Mouse (Mus musculus) bone marrow macrophage, adult 2 months (primary cell): Measurements from ENCODE around the gene Gm28308. TPM values are rescaled to one million over a fixed set of nuclear protein-coding genes. Genes with fewer than 3 reads are reported as not detected.

Experiments used
- H3K27ac ChIP-seq: 2 replicates; pipeline ENCODE4 v1.5.1; 2012; ENCODE audit warnings: low read depth, low read length; ENCODE audit not compliant: insufficient read depth
- H3K4me1 ChIP-seq: 2 replicates; pipeline ENCODE4 v1.6.1; 2012; ENCODE audit warnings: low read length; ENCODE audit not compliant: control insufficient read depth, insufficient read depth
- H3K4me3 ChIP-seq: 2 replicates; pipeline ENCODE4 v1.5.1; 2012; ENCODE audit warnings: mild to moderate bottlenecking, low read length, moderate library complexity; ENCODE audit not compliant: insufficient read depth
- CTCF ChIP-seq: IDR thresholded peaks from 2 replicates; pipeline ENCODE4 v1.5.1; 2012; ENCODE audit warnings: low read depth, mild to moderate bottlenecking, low read length, moderate library complexity
- POLR2A ChIP-seq: IDR thresholded peaks from 2 replicates; pipeline ENCODE4 v1.6.1; 2012; ENCODE audit warnings: mild to moderate bottlenecking, low read depth, low read length, borderline replicate concordance
- polyA plus RNA-seq: library from polyadenylated mRNA; stranded (reverse); fragments of >200 nt; gene quantifications from 2 replicates; pipeline ENCODE4 v1.2.4, GENCODE M21; 2012; ENCODE audit not compliant: missing spikeins, insufficient read depth, insufficient read length

The Gm28308 gene
- polyA plus RNA-seq, 1 experiment = not detected

DNA sequence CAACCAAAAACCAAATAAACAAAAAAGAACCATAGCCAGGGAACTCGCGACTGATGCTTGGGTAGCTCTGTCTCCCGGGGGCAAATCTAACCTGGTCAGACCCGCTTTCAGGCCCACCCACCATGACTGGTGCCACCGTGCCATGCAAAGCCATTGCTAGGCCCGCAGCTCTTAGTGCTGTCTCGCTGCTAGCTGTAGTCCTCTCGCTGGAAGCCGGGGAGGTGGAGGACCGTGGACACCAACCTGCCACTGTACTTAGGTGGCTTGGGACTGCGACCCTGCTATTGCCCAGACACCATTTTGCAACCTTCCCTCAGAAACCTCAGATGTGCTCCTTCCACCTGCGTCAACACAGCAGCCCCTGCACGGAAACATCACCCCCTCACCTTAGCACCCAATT is 1.2 kb downstream of the Gm28308 start:
- Histone ChIP-seq H3K27ac (no peak overlapping the region), H3K4me3 (peak overlapping the region; percentile 55), H3K4me1 (peaks cover 4% of the 10 kb centered on the region)
- TF ChIP-seq CTCF (no peak), POLR2A (no peak)

DNA sequence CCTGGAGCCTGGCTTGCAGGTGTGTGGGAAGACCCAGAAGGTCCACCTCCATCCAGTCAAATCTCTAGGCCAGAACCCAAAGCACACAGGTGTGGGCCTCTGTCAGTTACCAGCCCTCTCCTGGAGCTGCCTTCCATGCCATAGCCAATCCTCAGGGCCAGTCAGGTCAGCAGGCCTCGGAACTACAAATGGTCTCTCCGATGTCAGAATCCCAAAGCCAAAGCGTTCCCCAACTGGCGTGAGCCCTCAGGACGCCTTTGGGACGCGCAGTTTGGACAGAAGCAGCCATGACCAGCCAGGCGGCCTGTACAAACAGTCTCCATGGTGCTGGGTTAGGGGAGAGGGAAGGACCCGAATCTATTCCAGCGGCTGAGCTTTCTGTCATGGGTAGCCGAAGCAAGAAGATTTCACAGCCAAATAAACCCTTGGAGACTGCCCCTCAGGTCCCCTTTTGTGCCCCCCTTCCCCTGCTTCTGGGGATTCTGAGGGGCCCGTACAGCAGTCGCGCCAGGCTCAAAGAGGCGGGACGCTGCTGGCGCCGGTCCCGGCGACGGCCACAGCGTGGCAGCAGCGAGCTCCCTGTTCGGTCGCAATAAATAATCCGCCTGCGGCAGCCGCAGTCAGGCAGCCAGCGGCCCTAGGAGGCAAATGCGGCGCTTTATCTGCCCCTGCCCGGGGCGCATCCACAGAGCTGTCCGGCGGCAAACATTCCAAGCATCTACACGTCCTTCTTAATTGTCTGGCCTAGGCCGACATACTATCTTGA is 1.8 kb downstream of the Gm28308 start:
- TF ChIP-seq POLR2A = no peak
- TF ChIP-seq CTCF = peak; percentile 10; the same call in 1 of the 2 replicates
- Histone ChIP-seq H3K4me1 (peaks cover 4% of the 10 kb centered on the region), H3K4me3 (peak overlapping the region; percentile 55), H3K27ac (no peak overlapping the region)

- TF ChIP-seq POLR2A = no peak
- no peak for TF ChIP-seq CTCF
- no peak overlapping the region for H3K27ac ChIP-seq
- H3K4me1 ChIP-seq = peaks cover 4% of the 10 kb centered on the region
- no peak overlapping the region for H3K4me3 ChIP-seq
Measured at GRCm38 (mm10) chr6:52209685-52210046, 3.5 kb downstream of the Gm28308 start.

DNA sequence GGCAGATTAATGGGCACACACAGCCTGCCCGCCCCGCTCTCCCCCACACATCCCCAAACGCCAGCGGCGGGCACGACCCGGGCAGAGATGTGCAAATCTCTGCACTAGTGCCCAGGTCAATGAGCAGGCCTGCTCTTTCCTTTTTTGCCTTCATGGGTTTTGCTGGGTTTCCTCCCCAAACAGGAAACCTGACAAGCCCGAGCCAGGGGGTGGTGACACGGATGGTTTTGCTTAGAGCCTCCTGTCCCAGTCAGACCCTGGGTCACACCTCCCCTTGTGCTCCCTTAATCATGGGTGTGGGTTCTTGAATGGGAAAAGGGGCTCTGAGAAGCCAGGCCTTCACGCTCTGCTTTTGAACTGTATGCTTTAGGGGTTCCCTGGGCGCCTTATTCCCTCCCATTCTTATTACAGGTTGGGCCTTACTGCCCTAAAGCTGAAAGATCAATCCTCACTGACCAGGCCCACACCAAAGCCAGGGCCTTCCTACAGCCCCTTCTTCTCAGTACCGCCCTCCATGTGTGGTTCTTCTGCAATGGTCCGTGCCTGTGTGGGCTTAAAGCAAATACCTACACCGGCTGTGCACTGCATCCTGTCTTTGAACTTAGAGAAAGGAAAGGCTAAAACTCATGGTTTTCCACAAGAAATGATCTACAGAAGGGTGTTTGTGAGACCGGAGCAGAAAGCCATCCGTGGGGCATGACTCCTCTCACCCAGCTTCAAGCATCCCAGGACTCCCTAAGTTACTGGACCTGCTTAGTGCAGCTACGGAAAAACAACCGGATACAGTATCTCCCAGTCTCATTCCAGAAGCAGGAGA is 4.1 kb downstream of the Gm28308 start:
- Histone ChIP-seq H3K4me3 (no peak overlapping the region), H3K4me1 (peaks cover 4% of the 10 kb centered on the region), H3K27ac (no peak overlapping the region)
- TF ChIP-seq CTCF (no peak), POLR2A (no peak)

DNA sequence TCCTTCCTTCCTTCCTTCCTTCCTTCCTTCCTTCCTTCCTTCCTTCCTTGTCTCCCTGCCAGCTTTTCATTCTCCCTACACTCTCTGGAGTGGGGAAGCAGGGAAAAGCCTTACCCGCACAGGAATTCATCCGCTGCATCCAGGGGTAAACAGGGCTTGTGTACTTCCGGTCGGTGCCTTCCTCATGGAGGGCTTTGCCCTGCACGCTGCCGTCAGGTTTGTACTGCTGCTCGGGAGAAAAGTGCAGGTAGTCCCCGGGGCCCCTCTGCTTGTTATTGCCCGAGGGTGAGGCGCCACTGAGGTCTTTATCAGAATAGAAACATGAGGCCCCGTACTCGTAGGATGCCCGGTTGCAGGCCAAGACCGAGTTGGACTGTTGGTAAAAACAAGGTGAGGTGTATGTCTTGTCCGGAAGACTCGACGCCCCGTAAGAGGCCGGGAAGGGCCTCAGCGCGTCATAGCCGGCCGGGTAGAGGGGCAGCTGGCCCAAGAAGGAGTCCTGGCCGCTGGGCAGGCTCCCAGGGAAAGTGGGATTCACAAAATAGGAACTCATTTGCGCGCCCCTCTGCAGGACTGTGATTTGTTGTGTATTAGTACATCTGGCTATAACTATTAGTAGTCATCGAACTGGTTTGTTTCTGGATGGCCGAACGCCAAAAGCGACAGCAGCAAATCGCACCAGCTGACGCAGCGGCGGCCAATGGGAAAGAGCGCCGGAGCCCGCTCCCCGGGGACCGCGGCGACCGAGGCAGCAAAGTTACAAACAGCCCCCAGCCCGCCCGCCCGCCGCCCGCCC is 4.9 kb downstream of the Gm28308 start, which contains the start of gene Hoxa6:
TSS of gene Hoxa6 (minus strand) at position 651 of the 796 bp plus-strand sequence.
- H3K4me3 ChIP-seq = no peak within 1 kb of the TSS
- peaks cover 4% of the 10 kb centered on the region for H3K4me1 ChIP-seq
- TF ChIP-seq CTCF (no peak), POLR2A (no peak)
- no peak within 1 kb of the TSS for H3K27ac ChIP-seq

DNA sequence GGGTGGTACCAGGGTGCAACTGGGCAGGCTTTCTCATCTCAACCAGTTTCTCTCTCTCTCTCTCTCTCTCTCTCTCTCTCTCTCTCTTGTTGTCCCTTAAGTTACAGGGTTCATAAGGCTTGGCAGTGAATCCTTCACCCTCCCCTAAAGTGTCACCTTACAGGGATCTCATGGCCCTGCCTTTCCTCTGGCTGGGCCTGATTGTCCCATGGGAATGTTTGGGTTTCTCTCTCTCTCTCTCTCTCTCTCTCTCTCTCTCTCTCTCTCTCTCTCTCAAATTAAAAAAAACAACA is 5.5 kb downstream of the Gm28308 start:
- H3K27ac ChIP-seq = no peak overlapping the region
- peaks cover 4% of the 10 kb centered on the region for H3K4me1 ChIP-seq
- no peak for TF ChIP-seq POLR2A
- no peak for TF ChIP-seq CTCF
- no peak overlapping the region for H3K4me3 ChIP-seq

- Histone ChIP-seq H3K4me1 (peaks cover under 1% of the 10 kb centered on the region), H3K4me3 (no peak overlapping the region), H3K27ac (no peak overlapping the region)
- TF ChIP-seq POLR2A = no peak
- TF ChIP-seq CTCF = no peak
Measured at GRCm38 (mm10) chr6:52206882-52207683, 6.1 kb downstream of the Gm28308 start.

DNA sequence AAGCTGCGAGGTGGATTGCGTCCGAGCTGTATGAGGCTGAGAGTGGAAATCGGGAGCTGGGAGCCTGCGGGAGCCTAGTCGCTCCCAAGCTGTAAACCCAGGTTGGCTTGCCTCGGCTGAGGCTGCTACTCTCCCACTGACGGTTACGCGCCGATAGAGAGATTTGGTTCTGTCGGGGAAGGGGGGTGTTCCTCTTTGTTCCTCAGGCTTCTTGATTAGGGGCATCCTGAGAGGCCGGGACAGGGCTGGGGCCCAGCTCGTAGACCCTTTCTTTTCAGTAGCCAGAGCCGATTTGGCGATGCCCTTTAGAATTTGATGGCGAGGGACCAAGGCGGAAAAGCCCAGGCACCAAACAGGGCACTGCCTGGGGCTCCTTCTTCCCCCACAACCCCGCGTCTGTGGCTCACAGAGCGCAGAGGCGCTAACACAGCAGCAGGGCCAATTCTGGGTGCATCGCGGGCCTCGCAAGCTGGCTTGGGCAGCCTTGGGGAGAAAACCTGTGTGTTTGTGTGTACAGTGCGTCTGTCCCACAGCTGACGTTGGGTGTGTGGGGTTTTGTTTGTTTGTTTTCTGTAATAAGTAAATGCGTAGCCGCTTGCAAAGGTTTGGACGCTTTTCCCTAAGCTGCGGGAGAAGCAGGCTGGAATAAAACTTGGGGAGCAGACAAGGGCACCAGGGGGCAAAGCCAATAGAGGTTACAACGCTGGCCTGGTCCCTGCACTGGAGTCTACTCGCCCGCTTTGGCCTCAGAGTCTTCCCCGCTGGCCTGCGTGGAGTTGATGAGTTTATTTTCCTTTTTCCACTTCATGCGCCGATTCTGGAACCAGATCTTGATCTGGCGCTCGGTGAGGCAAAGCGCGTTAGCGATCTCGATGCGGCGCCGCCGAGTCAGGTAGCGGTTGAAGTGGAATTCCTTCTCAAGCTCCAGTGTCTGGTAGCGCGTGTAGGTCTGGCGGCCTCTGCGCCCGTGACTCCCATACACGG is 7.2 kb downstream of the Gm28308 start:
- no peak for TF ChIP-seq CTCF
- no peak for TF ChIP-seq POLR2A
- H3K4me3 ChIP-seq = no peak overlapping the region
- no peaks in the 10 kb centered on the region for H3K4me1 ChIP-seq
- no peak overlapping the region for H3K27ac ChIP-seq
